Mouse (Mus musculus) thymus, postnatal 4 days (tissue): ENCODE measurements at regions not wholly inside any gene's neighbourhood (a gene's known extent, or its start where the extent isn't known, plus 50 kb on each side); places are given as distances from the start of the nearest gene placed in this dataset.
A peak's percentile ranks its signal among the peaks of the same experiment; 100 is the strongest.

ENCODE experiments used
- DNase-seq: peaks from one replicate; pipeline ENCODE4 v3.0.0; 2021

DNA sequence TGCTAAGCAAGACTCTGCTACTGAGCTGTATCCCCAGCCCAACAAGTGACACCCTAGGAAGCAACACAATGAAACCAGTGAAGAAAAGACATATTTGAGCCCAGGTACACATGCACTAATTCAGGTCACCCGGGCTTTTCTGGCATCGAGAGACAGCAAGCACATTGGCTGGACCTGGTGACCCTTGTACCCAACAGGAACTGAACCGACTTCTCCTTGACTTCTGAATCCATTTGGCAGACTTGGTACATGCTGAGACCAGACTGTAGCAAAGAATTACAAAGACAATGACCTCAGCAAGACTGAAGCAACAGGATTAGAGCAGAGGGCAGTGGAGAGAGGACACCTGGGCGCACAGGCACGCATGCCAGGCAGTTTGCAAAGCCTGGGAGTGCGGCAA lies 79.1 kb downstream of the Sema4f start:
- DNase-seq: no peak

DNA sequence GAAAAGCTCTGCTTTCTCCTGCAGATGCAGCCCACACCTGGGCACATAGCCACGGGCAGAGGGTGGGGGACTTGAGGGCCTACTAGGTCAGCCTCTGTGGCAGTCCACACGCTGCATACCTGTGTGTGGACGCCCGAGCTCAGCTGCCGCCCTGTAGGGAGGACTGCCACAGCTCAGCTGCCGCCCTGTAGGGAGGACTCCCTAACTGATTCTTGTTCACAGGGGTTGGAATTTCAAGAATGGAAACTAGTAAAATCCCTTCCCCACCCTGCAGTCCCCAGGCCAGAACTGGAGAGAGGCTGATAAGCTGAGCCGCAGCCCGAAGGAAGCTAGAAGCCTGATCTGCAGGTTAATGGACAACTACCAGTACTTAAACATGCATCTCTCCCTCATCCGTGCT lies 82.0 kb upstream of the Hk2 start:
- DNase-seq: no peak

DNA sequence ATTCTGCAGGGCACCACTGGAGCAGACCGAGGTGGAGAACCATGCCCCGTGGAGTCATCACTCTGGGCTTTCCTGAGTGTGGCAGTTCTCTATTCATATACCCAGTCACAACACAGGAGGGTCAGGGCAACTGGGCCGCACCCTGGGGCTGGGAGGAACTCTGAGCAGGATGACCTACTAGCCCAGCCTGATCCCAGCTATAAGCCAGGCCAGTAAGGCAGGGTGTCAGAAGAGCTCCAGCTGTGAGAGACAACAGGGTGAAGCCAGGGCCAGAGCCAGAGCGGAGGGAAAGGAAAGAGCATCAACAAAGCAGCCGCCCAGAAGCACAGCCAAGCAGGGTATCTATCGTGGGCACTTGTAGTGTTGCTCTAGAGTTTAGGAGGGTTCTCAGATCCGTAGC lies 81.1 kb upstream of the Hk2 start:
- DNase-seq: no peak

DNA sequence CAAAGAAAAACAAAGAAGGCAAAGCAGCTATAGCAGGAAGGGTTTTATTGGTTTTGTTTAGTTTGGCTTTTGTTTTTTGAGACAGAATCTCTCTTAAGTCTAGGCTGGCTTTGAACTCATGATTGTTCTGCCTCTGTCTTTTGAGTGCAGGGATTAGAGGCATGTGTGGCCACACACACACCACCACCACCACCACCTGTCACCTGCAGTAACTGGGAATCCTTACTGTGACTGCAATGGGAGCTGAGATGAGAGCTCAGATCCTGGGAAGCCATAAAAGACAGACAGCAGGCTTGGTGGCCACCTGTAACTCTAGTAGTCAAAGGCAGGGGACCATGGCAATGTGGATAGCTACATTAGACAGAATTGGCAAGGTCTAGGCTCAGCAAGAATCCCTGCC lies 80.5 kb upstream of the Hk2 start:
- DNase-seq: no peak

DNA sequence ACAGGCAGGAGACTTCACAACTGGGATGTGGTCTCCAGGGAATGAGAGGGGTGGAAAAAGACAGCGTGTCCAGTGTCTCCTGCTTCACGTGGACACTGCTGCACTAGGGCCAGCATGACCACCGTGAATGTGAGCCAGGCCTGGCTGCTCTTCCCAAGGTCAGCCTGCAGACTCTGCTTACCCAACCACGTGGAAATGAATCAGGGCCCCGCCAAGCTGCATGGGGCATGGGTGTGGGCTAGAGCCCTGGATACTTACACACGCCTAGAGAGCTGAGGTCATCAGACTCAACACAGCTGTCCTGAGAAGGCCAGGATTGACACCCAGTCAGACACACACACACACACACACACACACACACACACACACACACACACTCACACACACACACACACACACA lies 80.1 kb upstream of the Hk2 start:
- DNase-seq: no peak

DNA sequence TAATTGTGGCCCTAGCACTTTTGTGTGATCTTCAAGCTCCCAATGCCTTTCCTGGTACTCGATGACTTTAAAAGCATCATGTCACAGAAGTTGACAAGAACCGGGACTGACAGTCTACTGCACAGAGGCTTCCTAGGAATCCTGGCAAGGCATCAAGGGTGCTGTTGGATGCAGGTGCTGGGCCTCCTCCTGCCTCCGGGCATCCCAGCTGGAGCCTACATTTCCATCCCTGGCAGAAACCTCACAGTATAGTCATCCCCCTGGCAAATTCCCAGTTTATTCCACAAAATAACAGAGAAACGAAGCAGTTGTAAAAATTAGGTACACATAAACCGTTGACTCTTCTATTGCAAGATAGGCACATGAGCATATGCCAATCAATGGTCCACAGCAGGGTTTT lies 78.8 kb upstream of the Hk2 start:
- no peak for DNase-seq

DNA sequence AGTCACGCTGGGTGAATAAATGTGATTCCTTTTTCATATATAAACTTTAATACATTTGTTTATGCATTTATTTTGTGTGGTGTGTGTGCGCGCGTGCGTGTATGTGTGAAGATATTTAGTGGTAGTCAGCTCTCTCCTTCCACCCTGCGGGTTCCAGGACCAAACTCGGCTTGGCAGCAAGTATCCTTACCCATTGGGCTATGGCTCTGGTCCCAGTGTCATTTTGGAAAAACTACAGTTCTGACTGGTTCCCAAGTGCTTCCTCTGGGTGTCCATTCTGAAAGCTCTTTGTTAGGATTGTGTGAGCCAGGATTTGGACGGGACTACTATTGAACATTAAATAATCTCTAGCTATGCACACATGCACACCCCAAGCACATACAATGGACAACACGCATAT lies 76.3 kb upstream of the Hk2 start:
- no peak for DNase-seq

DNA sequence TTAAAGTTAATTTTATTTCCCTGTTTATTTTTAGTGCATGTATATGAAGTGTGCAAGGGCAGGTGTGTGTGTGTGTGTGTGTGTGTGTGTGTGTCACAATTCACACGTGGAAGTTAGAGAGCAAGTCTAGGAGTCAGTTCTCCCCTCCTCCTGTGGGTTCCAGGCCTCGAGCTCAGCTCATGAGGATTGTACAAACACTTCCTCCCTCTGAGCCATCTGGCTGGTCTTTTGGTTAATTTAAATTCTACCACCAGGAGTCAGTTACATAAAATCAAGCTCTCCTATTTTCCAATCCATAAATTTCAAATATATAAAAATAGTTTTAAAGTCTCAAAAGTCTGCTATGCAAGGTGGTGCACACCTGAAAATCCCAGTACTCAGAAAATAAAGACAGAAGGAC lies 73.3 kb upstream of the Hk2 start:
- no peak for DNase-seq

DNA sequence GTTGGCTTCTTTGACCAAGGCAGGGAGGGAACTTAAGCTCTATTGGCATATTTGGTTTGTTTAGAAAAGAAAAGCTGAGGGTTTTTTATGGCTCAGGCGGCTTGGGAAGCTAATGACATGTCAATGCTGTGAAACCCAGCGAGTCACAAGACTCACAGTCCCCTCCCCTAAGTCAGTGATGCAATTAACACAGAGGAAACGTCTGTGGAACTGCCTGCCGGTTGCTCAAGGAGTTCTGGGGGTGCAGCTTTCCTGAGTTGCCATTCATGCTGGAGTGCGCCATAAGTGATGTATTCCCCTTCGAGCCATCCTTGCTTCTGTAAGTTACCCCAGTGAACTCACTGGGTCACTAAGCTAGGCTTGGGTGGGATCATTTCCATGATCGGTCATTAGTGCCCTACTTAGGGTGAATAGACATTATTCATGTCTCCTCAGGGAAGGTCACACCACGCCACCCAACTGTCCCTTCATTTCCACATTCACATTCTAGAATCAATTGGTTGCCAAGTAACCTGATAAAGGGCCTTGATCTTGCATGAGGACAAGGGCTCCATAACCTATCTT lies 72.4 kb upstream of the Hk2 start:
- no peak for DNase-seq

DNA sequence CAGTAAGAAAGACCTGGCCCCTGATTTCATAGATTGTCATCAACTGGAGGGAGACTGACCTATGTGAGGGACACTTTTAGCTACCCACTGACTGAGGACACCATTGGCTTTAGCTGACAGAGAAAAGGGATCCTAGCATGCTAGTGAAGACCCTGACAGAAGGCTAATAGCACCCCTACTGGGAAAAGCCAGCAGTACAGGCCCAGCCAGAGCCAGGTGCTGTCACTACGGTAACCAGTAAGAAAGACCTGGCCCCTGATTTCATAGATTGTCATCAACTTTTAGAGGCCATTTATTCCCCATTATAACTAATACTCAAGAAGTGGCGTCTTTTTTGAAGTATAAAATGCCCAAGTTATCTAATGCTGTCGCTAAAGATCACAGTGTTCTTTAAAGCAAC lies 70.2 kb upstream of the Hk2 start:
- peak; percentile 67 for DNase-seq

DNA sequence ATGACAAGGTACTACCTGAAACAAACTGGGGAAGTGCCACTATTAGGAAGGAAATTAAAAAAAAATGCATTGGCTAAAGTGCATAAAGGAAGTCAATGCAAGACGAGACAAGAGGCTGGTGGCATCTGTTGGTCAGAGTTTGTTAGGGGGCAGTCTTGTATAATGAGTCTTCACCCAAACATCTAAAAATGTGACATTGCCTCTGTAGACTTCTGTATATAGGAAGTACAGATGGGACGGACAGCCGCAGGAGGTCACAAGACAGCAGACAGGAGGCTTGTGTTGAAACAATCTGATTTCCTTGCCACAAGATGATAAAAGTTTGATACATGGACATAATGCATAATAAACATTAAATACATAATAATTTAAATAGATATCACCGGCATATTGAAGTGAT lies 69.6 kb upstream of the Hk2 start:
- no peak for DNase-seq

DNA sequence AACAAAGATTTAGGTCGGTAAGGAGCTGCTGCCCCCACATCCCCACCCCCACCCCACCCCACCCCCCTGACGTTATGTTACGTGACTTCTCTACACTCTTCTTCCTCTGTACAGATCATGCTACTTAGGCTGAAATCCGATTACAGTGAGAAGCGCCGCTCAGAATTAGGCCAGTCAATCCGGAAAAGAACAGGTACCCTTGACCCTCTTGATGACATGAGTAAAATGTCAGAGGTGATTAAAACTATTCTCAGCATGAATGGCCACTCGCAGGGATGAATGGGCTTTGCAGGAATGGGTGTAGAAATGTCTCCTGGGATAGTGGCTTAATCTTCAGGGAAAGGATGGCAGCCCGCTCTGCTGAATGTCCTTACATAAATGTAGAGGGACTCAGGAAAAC lies 63.0 kb upstream of the Hk2 start:
- DNase-seq: no peak

DNA sequence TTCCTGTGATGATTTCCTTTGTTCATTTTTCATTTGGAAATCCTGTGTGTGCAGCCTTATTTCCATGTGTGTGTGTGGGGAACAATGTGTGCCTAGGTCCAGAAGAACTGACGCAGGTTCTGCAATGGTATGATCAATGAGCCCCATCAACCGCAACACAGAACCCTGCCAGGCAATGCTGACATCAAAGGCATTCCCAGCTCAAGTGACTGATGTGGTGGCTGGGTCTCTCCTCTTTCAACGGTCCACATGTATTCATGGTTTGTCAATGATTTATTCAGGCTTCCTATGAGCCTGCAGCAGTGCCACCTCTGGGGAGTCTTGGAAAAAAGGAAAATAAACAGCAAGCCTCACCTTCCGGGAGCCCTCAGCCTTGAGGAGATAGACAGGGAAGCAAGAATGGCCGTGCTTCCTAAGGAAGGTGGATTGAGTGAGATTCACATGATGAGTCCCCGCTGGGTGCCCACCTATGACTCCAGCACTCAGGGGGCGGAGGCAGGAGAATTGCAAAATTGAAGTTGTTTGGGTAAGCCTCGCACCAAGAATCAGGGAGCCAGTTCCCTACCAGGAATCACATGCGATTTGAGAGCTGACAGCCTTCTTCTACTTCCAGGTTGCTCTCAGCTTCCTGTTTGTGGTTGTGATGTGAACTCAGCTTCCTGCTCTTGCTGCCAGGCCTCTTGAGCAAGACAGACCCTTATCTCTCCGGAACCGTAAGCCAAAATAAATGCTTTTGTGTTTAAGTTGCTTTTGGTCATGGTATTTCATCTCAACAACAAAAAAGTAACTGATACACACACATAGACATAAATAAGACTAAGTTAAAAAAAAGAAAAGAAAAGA lies 61.2 kb upstream of the Hk2 start:
- DNase-seq: no peak

DNA sequence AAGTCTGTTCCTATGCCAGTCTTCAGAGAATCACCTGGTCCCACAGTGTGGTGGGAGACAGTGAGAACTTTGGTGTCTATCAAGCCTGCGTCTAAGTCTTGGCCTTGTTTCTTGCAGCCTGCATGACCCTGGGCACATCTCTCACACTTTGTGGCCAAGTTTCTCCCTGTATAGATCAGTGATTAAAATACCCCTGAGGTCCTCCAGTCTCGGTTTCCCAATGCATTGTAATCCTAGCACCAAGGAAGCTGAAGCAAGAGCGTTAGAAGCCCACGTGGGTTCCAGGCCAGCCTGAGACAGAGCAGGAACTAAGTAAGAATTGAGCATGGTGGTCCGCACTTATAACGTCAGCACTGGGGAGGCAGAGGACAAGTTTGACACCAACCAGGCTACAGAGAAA lies 59.6 kb upstream of the Hk2 start:
- DNase-seq: no peak

DNA sequence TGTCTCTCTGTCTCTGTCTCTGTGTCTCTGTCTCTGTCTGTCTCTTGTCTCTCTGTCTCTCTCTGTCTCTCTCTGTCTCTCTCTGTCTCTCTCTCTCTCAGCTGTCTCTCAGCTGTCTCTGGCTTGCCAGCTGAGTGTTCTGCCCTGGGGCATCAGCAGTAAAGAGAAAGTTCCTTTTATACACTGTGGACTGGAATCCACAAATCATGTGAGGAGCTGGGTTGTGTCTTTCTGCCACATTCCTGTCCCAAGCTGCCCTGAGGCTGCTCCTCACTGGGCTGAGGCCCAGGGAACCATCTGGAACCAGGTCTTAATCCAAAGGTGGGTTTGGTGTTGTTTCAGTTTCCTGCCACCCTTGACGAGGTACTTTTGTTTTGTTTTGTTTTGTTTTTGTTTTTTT lies 57.0 kb upstream of the Hk2 start:
- no peak for DNase-seq

DNA sequence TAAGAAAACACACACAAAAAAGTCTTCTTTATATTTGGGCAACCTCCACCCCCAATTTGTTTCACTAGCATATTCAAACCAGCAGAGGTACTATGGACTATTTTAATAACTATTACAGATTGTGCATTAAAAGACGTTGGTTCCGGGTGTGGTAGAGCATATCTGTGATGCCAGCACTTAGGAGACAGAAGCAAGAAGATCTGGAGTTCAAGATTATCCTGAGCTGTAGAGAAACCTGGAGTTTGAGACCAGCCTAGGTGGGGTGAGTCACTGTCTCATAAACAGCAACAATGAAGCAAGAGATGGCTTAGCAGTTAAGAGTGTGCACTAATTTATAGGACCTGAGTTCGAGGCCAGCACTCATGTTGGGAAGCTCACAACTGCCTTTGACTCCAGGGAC lies 50.4 kb upstream of the Hk2 start:
- DNase-seq: no peak

DNA sequence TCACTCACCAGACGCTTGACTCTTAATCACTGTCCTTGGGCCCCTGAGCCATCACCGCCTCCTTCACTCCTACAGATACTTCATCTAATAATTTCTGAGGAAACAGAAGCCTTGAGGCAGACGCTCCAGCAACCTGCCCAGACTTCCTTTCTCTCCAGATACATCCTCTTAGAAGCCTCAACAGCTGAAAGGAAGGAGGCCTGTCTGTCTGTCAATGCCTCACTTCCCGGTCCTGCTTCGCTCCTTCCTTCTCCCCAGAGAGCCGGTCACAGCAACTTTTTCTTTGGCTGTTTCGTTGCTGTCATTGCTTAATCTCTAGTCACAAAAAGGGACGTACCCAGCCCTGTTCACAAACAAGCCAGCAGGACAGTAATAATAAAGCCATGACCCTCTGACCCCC lies 50.0 kb upstream of the Hk2 start:
- DNase-seq: no peak
